Mouse (Mus musculus): ENCODE data around the gene Fstl1. TPM values are rescaled to one million over a fixed set of nuclear protein-coding genes. Genes with fewer than 3 reads are reported as not detected.
A peak's percentile ranks its signal among the peaks of the same experiment; 100 is the strongest.

Fstl1 gene
- polyA plus RNA-seq, 1 experiment from 2014 or later = 273 TPM

DNA sequence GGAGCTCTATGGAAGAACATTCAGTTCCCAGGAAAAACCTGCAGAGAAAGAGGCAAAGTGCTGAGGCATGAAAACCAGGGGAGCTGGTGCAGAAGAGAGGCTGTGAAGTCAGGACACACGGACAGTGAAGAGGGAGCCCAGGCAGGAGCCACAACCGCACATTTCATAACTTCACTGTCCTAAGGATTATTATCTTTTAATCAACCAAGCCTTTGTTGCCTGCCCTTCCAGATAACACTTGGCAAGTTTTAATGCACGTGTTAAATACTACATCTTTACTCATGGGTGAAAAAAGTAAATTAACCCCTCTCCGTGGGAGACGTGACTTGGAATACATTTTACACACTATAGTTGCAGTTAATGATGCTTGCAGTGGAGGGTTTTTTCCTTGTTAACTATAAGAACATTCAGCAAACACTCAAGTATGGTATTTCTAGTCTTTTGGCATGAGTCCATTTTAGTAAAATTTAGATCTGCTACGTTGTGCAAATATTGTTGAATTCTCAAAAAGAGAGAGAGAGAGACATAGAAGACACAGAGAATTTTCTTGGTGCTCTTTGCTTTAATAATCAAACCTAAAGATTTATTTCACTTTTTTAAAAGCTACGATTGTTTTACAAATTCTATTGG lies 3.1 kb downstream of the Fstl1 start:
- 88% methylated on average over 7 of the region's 7 CpGs for WGBS
- H3K9ac ChIP-seq (ENCODE audit: low read length) = no peak overlapping the region

DNA sequence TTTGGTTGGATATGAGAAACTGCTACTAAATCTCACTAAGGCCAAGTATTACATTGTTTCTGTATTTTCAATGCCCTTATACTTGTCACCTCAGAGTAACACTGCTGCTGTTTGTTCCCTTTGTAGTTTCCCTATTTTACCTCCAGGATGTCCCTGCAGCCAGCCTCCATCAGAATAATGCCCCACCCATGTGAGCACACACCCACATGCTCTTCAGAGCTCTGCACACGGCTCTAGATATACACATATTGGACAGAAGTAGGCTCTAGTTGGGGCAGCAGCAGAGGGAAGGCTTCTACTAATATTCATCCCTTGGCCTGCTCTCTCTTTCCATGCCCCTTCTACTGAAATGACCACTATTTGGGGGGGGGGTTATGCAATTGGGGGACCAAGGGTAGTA lies 3.7 kb downstream of the Fstl1 start:
- H3K27ac ChIP-seq (replicated peaks; ENCODE audit: low read depth, low read length) = no peak overlapping the region
- H3K4me3 ChIP-seq (ENCODE audit: low read depth, low read length) = no peak overlapping the region
- peaks cover 2% of the 10 kb centered on the region; the same call in 1 of the 2 replicates for H3K36me3 ChIP-seq (ENCODE audit: control insufficient read depth, insufficient read depth, low read length)
- DNase-seq (ENCODE audit: low spot score) = no peak
- ATAC-seq (ENCODE audit: insufficient number of reproducible peaks, low FRiP score, low TSS enrichment, low read depth) = no peak
- H3K9ac ChIP-seq (ENCODE audit: low read length) = no peak overlapping the region
- WGBS = 82% methylated on average over 1 of the region's 1 CpGs
- H3K9me3 ChIP-seq (ENCODE audit: control insufficient read depth, low read length) = no peaks in the 10 kb centered on the region
- H3K4me1 ChIP-seq (ENCODE audit: control insufficient read depth, insufficient read depth, low read length) = peaks cover 7% of the 10 kb centered on the region; the same call in 1 of the 2 replicates
- H3K4me2 ChIP-seq (ENCODE audit: low read depth, severe bottlenecking) = no peak overlapping the region
- no peaks in the 10 kb centered on the region for H3K27me3 ChIP-seq (ENCODE audit: control insufficient read depth, insufficient read depth, low read length)

More for the DNA sequence above, 3.1 kb downstream of the Fstl1 start:
- Histone ChIP-seq H3K36me3 (ENCODE audit: control insufficient read depth, insufficient read depth, low read length) (peaks cover 2% of the 10 kb centered on the region; the same call in 1 of the 2 replicates), H3K4me3 (ENCODE audit: low read depth, low read length) (no peak overlapping the region), H3K27ac (replicated peaks; ENCODE audit: low read depth, low read length) (no peak overlapping the region), H3K4me2 (ENCODE audit: low read depth, severe bottlenecking) (no peak overlapping the region), H3K27me3 (ENCODE audit: control insufficient read depth, insufficient read depth, low read length) (no peaks in the 10 kb centered on the region), H3K4me1 (ENCODE audit: control insufficient read depth, insufficient read depth, low read length) (peaks cover 7% of the 10 kb centered on the region; the same call in 1 of the 2 replicates), H3K9me3 (ENCODE audit: control insufficient read depth, low read length) (no peaks in the 10 kb centered on the region)
- DNase-seq (ENCODE audit: low spot score) (no peak), ATAC-seq (ENCODE audit: insufficient number of reproducible peaks, low FRiP score, low TSS enrichment, low read depth) (no peak)

DNA sequence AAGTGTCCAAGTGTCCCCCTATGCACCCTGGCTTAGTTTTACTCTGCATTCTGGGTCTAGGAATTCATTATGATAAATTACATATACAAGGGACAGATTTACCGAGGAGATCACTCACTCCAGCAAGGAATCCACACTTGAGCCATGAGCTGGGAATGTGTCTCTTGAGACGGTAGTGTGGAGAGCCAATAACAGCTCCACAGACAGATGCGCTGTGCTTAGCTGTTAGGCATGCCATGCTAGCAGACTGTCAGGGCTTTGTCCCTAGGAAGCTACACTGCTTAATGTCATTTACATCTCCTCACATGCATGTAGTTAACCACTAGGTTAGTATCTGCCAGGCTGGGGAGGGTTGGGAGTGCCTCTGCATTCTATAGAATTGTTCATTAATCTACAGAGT lies 4.2 kb downstream of the Fstl1 start:
- Histone ChIP-seq H3K9ac (ENCODE audit: low read length) (no peak overlapping the region), H3K4me2 (ENCODE audit: low read depth, severe bottlenecking) (no peak overlapping the region), H3K27ac (replicated peaks; ENCODE audit: low read depth, low read length) (no peak overlapping the region), H3K4me1 (ENCODE audit: control insufficient read depth, insufficient read depth, low read length) (peaks cover 7% of the 10 kb centered on the region; the same call in 1 of the 2 replicates), H3K36me3 (ENCODE audit: control insufficient read depth, insufficient read depth, low read length) (peaks cover 2% of the 10 kb centered on the region; the same call in 1 of the 2 replicates), H3K9me3 (ENCODE audit: control insufficient read depth, low read length) (no peaks in the 10 kb centered on the region), H3K27me3 (ENCODE audit: control insufficient read depth, insufficient read depth, low read length) (no peaks in the 10 kb centered on the region), H3K4me3 (ENCODE audit: low read depth, low read length) (no peak overlapping the region)
- 88% methylated on average over 3 of the region's 3 CpGs for WGBS
- ATAC-seq (ENCODE audit: insufficient number of reproducible peaks, low FRiP score, low TSS enrichment, low read depth) (no peak), DNase-seq (ENCODE audit: low spot score) (no peak)

DNA sequence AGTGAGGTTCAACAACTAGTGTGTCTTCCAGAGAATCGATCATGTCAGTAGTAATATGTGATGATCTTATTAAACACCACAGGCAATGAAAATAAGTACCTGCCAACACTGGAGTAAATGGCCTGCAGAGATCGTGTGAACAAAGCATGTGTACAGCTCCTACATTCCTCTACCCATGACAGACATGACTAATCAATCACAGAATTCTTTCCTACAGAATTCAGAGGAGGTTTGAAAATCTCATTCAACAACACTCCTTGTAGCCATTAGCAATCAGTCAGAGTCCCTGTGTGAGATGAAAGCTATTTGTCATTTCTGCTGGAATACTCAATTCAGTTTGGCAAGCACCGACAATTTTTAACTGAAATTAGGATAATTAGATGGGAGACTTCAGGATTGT lies 7.9 kb downstream of the Fstl1 start:
- H3K4me2 ChIP-seq (ENCODE audit: low read depth, severe bottlenecking) = no peak overlapping the region
- no peak overlapping the region for H3K4me3 ChIP-seq (ENCODE audit: low read depth, low read length)
- no peak overlapping the region for H3K9ac ChIP-seq (ENCODE audit: low read length)
- H3K27ac ChIP-seq (replicated peaks; ENCODE audit: low read depth, low read length) = no peak overlapping the region
- peaks cover 23% of the 10 kb centered on the region for H3K4me1 ChIP-seq (ENCODE audit: control insufficient read depth, insufficient read depth, low read length)
- no peaks in the 10 kb centered on the region for H3K27me3 ChIP-seq (ENCODE audit: control insufficient read depth, insufficient read depth, low read length)
- peaks cover 2% of the 10 kb centered on the region; the same call in 1 of the 2 replicates for H3K36me3 ChIP-seq (ENCODE audit: control insufficient read depth, insufficient read depth, low read length)
- 76% methylated on average over 3 of the region's 3 CpGs for WGBS
- H3K9me3 ChIP-seq (ENCODE audit: control insufficient read depth, low read length) = no peaks in the 10 kb centered on the region
- ATAC-seq (ENCODE audit: insufficient number of reproducible peaks, low FRiP score, low TSS enrichment, low read depth) = no peak
- no peak for DNase-seq (ENCODE audit: low spot score)

DNA sequence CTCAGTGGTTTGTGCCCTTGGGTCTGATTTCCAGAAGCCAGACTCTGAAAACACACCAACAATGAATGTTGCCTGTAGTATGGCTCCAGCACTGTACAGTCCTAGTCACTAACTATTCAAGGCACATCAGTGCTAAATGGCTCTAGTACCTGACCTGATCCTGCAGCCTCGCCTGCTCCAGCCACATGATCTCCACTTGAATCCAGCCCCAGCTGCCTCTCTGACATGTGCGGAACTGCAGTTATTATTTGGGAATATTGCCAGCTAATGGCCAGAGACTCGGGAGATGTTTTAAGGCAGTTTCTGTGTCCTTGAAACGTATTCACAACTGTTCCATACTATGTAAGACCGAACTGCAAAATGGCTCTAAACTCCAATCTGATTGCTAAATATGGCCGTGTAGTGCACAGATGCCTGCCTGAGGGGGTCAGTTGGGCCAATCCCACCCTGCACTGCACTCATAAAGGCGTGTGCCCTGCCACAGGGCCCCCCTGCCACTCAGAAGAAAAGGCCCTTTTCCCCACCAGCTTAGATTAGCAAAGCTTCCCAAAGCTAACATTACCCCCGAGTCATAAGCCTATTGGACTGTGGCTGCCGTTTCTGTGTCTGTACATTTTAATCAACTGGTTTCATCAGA lies 11.0 kb downstream of the Fstl1 start:
- no peak overlapping the region for H3K4me2 ChIP-seq (ENCODE audit: low read depth, severe bottlenecking)
- no peaks in the 10 kb centered on the region for H3K27me3 ChIP-seq (ENCODE audit: control insufficient read depth, insufficient read depth, low read length)
- H3K4me1 ChIP-seq (ENCODE audit: control insufficient read depth, insufficient read depth, low read length) = peaks cover 28% of the 10 kb centered on the region
- ATAC-seq (ENCODE audit: insufficient number of reproducible peaks, low FRiP score, low TSS enrichment, low read depth) (no peak), DNase-seq (ENCODE audit: low spot score) (peak; percentile 27)
- H3K36me3 ChIP-seq (ENCODE audit: control insufficient read depth, insufficient read depth, low read length) = 0 out of 2 replicates have a peak, but pooled peaks cover under 1% of the 10 kb centered on the region
- no peak overlapping the region for H3K4me3 ChIP-seq (ENCODE audit: low read depth, low read length)
- H3K9ac ChIP-seq (ENCODE audit: low read length) = no peak overlapping the region
- WGBS = 67% methylated on average over 9 of the region's 9 CpGs
- peak overlapping the region; percentile 82 for H3K27ac ChIP-seq (replicated peaks; ENCODE audit: low read depth, low read length)
- H3K9me3 ChIP-seq (ENCODE audit: control insufficient read depth, low read length) = no peaks in the 10 kb centered on the region

DNA sequence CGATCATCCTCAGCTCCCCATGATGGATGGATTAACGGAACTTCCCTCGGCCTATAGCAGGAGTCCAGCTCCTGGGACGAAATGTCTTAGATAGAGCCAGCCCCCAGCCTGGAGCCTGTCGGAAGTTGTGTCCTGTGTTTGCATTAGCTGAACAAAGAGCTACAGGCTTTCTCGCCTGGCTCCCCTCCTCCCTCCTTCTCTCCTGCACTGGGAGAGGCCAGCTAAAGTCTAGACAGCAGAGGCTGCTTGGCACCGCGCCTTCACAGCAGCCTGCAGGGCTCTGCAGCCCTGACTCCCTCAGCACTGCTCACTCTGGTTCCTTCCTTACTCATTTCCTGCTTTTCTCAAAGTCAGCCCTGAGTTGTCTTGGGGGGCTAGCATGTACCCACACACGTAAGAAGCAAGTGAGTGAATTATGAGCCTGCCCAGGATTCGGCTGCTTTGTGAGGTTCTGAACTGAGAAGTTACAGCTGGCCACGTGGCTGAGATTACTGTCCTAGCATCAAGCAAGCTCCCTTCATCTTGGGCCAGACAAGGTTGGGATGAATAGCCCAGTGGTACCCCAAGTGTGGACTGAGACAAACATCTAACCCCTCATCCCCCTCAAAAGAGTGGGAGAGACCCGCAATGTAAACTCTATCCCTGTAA lies 11.8 kb downstream of the Fstl1 start:
- H3K4me3 ChIP-seq (ENCODE audit: low read depth, low read length) = no peak overlapping the region

DNA sequence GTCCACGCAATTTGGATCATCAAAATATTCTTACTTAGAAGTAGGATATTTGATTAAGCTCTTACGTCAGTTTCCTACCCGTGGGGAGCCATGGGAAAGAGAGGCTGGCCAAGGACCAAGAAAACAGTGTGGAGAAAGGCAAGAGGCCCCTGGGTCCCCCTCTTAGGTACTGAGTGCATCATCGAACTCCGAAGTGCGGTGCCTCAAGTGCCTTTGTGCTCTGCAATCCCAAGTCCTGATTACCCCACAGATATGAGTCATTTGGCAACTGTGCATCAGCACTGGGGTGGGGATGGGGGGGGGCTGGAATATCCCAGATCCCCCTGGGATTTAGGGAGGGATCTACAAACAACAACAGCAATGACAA lies 12.3 kb downstream of the Fstl1 start:
- Histone ChIP-seq H3K9me3 (ENCODE audit: control insufficient read depth, low read length) (no peaks in the 10 kb centered on the region), H3K9ac (ENCODE audit: low read length) (peak overlapping the region; percentile 54; the same call in 1 of the 2 replicates), H3K27ac (replicated peaks; ENCODE audit: low read depth, low read length) (peak overlapping the region; percentile 82), H3K27me3 (ENCODE audit: control insufficient read depth, insufficient read depth, low read length) (no peaks in the 10 kb centered on the region), H3K4me2 (ENCODE audit: low read depth, severe bottlenecking) (no peak overlapping the region), H3K4me1 (ENCODE audit: control insufficient read depth, insufficient read depth, low read length) (peaks cover 28% of the 10 kb centered on the region), H3K4me3 (ENCODE audit: low read depth, low read length) (no peak overlapping the region), H3K36me3 (ENCODE audit: control insufficient read depth, insufficient read depth, low read length) (0 out of 2 replicates have a peak, but pooled peaks cover 2% of the 10 kb centered on the region)
- WGBS = 93% methylated on average over 6 of the region's 6 CpGs
- DNase-seq (ENCODE audit: low spot score) (peak; percentile 23), ATAC-seq (ENCODE audit: insufficient number of reproducible peaks, low FRiP score, low TSS enrichment, low read depth) (no peak)

More for the DNA sequence above, 11.8 kb downstream of the Fstl1 start:
- no peaks in the 10 kb centered on the region for H3K9me3 ChIP-seq (ENCODE audit: control insufficient read depth, low read length)
- peak overlapping the region; percentile 82 for H3K27ac ChIP-seq (replicated peaks; ENCODE audit: low read depth, low read length)
- peak; percentile 87 for ATAC-seq (ENCODE audit: insufficient number of reproducible peaks, low FRiP score, low TSS enrichment, low read depth)
- no peaks in the 10 kb centered on the region for H3K27me3 ChIP-seq (ENCODE audit: control insufficient read depth, insufficient read depth, low read length)
- H3K4me2 ChIP-seq (ENCODE audit: low read depth, severe bottlenecking) = no peak overlapping the region
- peak overlapping the region; percentile 54 for H3K9ac ChIP-seq (ENCODE audit: low read length)
- WGBS = 22% methylated on average over 12 of the region's 12 CpGs
- peaks cover 28% of the 10 kb centered on the region for H3K4me1 ChIP-seq (ENCODE audit: control insufficient read depth, insufficient read depth, low read length)
- 0 out of 2 replicates have a peak, but pooled peaks cover 2% of the 10 kb centered on the region for H3K36me3 ChIP-seq (ENCODE audit: control insufficient read depth, insufficient read depth, low read length)
- peak; percentile 79 for DNase-seq (ENCODE audit: low spot score)

DNA sequence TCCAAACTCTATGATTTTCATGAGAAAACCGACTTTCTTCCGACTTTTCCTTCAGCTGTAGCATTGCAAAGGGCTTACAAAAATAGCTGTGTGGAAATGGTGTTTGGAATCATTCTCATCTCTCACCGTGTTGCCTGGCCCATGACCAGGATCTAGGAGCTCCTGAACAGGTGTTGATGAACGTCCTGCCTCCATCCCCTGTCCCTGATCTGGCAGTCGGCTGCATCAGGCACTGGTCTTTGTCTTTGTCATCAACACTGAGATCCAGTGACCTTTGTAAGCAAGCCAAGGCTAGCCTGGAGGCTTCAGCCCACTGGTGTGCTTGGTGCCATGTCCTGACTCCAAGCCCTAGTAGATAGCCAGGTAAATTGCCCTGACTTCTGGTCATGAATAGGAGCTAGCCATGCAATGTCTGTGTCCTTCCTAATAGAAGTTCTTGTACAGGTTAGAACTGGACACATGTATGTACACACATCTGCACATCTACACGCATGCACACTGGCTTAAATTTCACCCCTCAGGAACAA lies 12.8 kb downstream of the Fstl1 start:
- 0 out of 2 replicates have a peak, but pooled peaks cover 2% of the 10 kb centered on the region for H3K36me3 ChIP-seq (ENCODE audit: control insufficient read depth, insufficient read depth, low read length)
- no peak overlapping the region for H3K9ac ChIP-seq (ENCODE audit: low read length)
- H3K27me3 ChIP-seq (ENCODE audit: control insufficient read depth, insufficient read depth, low read length) = no peaks in the 10 kb centered on the region
- peak overlapping the region; percentile 54 for H3K27ac ChIP-seq (replicated peaks; ENCODE audit: low read depth, low read length)
- H3K9me3 ChIP-seq (ENCODE audit: control insufficient read depth, low read length) = no peaks in the 10 kb centered on the region
- peak; percentile 23 for DNase-seq (ENCODE audit: low spot score)
- H3K4me2 ChIP-seq (ENCODE audit: low read depth, severe bottlenecking) = no peak overlapping the region
- 79% methylated on average over 6 of the region's 6 CpGs for WGBS
- ATAC-seq (ENCODE audit: insufficient number of reproducible peaks, low FRiP score, low TSS enrichment, low read depth) = no peak
- peaks cover 28% of the 10 kb centered on the region for H3K4me1 ChIP-seq (ENCODE audit: control insufficient read depth, insufficient read depth, low read length)
- no peak overlapping the region for H3K4me3 ChIP-seq (ENCODE audit: low read depth, low read length)

All from limb, embryonic 11.5 days (tissue).